Mouse (Mus musculus) forebrain, embryonic 13.5 days (tissue): ENCODE measurements around the gene Sult2b1. TPM values are rescaled to one million over a fixed set of nuclear protein-coding genes. Genes with fewer than 3 reads are reported as not detected.
A peak's percentile ranks its signal among the peaks of the same experiment; 100 is the strongest.

Experiments
- ATAC-seq: fragments of 200-750 bp; cut with Nextera tagmentation; 2 replicates; pipeline ENCODE4 v1.8.0; 2017
- H3K27ac ChIP-seq: fragments of 300-500 bp; sonication (generic); 2 replicates; pipeline ENCODE4 v1.5.1; 2015; ENCODE audit warnings: inconsistent platforms, mild to moderate bottlenecking, moderate library complexity
- H3K27me3 ChIP-seq: fragments of 300-500 bp; sonication (generic); 2 replicates; pipeline ENCODE4 v1.6.1; 2015; ENCODE audit warnings: mild to moderate bottlenecking, inconsistent platforms
- H3K36me3 ChIP-seq: fragments of 300-500 bp; sonication (generic); 2 replicates; pipeline ENCODE4 v1.6.1; 2015; ENCODE audit warnings: mild to moderate bottlenecking, inconsistent platforms; ENCODE audit not compliant: poor library complexity, severe bottlenecking
- H3K4me1 ChIP-seq: fragments of 300-500 bp; sonication (generic); 2 replicates; pipeline ENCODE4 v1.6.1; 2015; ENCODE audit warnings: inconsistent platforms
- H3K4me2 ChIP-seq: fragments of 300-500 bp; sonication (generic); 2 replicates; pipeline ENCODE4 v1.6.1; 2015; ENCODE audit warnings: inconsistent platforms, mild to moderate bottlenecking, moderate library complexity
- H3K4me3 ChIP-seq: fragments of 300-500 bp; sonication (generic); 2 replicates; pipeline ENCODE4 v1.5.1; 2015; ENCODE audit warnings: mild to moderate bottlenecking, inconsistent platforms
- H3K9ac ChIP-seq: fragments of 300-500 bp; sonication (generic); 2 replicates; pipeline ENCODE4 v1.6.1; 2015; ENCODE audit warnings: mild to moderate bottlenecking, inconsistent platforms
- H3K9me3 ChIP-seq: fragments of 300-500 bp; sonication (generic); replicated peaks from 2 replicates; pipeline ENCODE4 v1.6.1; 2016; ENCODE audit warnings: inconsistent platforms
- WGBS: fragments of 180-500 bp; shearing (Covaris S2); methylation state at CpG from one replicate; pipeline ENCODE4 v1.1.7; 2015; 5-methylcytosine and 5-hydroxymethylcytosine counted together
- polyA plus RNA-seq: library from polyadenylated mRNA; unstranded; fragments of >200 nt; fragmentation: Nextera tagmentation; extraction: Ambion mirVana; gene quantifications from 2 replicates; pipeline ENCODE4 v1.2.1, GENCODE M21; 2015

Sult2b1 gene
- polyA plus RNA-seq, 1 experiment from 2014 or later, result 4.4 TPM

DNA sequence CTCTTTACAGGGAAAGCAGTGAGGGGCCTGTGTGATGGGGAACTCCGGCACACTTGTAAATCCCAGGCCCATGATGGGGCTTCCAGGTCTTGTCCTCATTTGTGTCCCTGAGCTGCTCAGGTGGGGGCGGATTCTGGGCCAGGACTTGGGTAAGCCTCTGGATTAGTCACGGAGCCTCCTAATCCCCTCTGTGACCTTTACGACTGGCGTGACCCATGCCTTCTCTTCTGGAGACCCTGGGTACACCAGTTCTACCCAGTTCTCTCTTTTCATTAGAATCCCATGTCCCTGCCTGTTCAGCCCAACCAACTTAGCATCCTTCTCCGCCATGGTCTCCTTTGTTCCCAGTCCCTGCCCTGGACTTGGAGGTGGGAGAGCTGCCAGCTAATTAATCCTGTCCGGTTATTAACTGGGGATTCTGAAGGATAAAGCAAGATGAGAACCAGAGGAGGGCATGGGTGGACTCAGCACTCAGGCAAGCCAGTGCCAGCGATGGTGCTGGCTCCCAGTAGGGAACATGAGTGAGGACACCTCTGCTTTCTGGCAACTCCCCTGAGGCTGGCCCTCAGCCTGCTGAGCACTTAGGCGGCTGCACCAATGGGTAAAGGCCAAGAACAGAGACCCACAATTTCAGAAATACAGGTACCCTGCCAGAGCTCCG is 31.0 kb upstream of the Sult2b1 start:
- Histone ChIP-seq H3K4me3 (no peak overlapping the region), H3K9me3 (no peaks in the 10 kb centered on the region), H3K36me3 (peaks cover 25% of the 10 kb centered on the region), H3K9ac (peak overlapping the region; percentile 40; the same call in 1 of the 2 replicates), H3K27me3 (peaks cover 10% of the 10 kb centered on the region), H3K27ac (peak overlapping the region; percentile 61), H3K4me2 (peak overlapping the region; percentile 61), H3K4me1 (peaks cover 33% of the 10 kb centered on the region)
- ATAC-seq, result no peak
- 11% methylated on average over 10 of the region's 10 CpGs for WGBS

DNA sequence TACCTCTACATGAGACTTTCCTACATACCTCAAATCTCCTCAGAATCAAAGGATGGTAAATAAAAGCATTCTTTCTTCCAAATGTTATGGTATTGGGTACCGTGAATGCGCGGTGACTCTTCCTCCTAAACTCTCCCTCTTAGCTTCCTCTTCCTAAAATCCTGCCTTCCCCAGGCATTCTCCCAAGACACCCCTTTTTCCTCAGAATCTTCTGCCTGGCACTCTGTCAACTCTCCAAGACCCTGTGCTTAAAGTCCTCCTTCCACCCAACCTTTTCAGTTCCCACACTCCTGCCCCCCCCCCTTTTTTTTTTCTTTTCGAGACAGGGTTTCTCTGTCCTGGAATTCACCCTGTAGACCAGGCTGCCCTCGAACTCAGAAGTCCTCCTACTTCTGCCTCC is 30.4 kb upstream of the Sult2b1 start:
- Histone ChIP-seq H3K27me3 (peaks cover 8% of the 10 kb centered on the region), H3K9me3 (no peaks in the 10 kb centered on the region), H3K36me3 (peaks cover 31% of the 10 kb centered on the region), H3K4me2 (peak overlapping the region; percentile 61), H3K27ac (peak overlapping the region; percentile 61), H3K4me3 (peak overlapping the region; percentile 78), H3K4me1 (peaks cover 33% of the 10 kb centered on the region), H3K9ac (peak overlapping the region; percentile 40)
- WGBS, result 4% methylated on average over 5 of the region's 5 CpGs
- no peak for ATAC-seq

DNA sequence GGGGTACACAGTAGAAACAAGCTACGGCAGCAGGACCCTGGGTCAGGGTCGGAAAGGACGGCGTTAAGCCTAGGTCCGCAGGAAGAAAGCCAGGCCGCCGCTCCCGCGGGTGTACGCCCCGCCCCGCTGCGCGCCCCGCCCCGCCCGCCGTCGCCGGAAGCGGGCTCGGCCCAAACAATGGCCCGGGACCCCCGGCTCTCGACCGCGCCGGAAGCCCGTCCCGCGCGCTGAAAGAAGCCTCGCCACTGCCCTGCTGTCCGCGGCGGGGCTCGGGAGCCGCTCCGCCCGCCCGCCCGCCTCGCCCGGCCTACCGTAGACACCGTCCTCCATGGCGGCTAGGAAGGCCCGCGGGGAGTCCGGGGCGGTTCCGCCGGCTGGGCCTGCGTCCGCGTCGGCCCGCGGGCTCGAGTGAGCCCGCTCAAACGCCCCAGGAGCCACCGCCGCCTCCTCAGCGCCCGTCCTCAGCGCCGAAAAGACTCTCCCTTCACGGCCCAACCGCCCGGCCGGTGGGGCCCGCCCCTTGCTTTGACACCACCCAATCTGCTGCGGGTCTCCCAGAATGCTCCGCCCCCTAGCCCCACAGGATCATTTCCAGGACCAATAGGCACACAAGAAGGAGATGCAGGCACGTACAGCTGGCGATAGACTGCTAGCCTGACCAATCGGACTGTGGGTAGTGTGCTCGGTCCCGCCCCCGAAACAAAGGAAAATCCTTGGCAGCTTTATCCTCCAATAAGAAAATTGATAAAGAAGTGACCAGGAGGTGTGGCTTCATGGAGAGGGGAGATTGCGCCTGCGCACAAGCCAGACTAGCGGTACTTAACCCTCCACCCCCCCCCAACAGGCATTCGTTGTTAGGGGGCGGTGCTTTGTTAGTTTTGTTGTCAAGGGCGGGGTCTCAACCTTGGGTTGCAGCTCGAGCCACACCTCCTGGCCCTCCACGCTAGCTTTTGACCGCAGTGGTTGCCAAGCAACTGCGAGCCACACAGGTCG is 29.6 kb upstream of the Sult2b1 start, which contains the start of gene Cyth2:
TSS of gene Cyth2 (minus strand) at position 795 of the 993 bp plus-strand sequence.
- under 1% methylated on average over 56 of the region's 92 CpGs for WGBS
- peaks cover 7% of the 10 kb centered on the region; the same call in 1 of the 2 replicates for H3K27me3 ChIP-seq
- H3K9me3 ChIP-seq, result no peaks in the 10 kb centered on the region
- peak within 1 kb of the TSS; percentile 99 for H3K27ac ChIP-seq
- peak within 1 kb of the TSS; percentile 92 for H3K9ac ChIP-seq
- H3K4me2 ChIP-seq, result peak within 1 kb of the TSS; percentile 92
- H3K4me3 ChIP-seq, result peak within 1 kb of the TSS; percentile 78
- H3K4me1 ChIP-seq, result peaks cover 33% of the 10 kb centered on the region
- peak; percentile 98 for ATAC-seq
- H3K36me3 ChIP-seq, result peaks cover 39% of the 10 kb centered on the region

DNA sequence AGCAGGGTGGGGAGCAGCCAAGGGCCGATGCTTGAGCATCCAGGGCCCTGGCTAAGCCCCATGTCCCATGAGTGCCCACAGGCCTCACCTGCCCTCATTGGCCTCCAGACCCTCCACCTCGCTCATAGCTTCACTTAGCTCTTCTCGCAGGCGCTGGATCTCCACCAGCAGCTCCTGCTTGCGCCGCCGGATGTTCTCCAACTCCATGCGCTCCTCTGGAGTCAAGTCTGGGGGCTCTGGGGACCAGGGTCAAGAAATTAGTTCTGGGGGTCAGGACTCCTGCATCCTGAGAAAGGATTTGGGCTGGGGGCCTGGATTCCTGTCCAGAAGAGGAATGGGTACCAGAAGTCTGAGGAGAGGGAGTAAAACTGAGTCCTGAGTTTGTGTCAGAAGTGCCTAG is 28.5 kb upstream of the Sult2b1 start:
- 89% methylated on average over 8 of the region's 8 CpGs for WGBS

DNA sequence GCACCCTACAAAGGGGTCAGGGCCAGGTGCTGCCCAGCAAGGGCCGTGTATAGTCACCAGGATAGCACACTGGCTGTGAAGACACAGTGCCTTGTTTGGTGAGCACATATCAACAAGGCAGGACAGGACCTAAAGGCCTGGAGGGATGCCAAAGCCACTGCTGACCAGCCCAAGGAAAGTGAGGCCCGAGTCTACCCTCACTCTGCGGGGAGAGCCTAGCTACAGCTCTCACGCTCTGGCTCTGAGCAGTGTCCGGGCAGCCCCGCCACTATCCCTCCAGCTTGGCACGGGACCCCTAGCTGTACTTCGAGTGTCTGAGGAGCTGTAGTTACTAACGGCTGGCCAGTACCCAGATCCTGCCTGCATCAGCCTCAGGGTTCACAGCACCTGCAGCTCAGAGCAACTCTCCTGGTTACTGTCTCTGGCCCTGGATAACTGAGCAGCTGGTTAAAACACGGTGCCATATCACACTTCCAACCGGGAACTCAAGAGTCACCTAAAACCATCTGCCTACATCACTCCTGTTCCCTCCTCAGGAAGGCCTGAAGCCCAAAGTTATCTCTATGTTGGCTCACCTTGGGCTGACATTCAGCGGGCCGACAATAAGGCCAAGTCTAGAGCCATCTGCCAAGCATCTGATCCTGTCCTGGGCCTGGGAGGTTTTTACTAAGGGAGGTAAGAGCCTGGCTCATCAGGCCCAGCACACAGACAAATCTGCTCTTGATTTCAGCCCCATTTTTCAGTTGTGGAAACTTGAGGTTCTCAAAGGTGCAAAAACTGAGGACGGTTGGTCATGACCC is 25.0 kb upstream of the Sult2b1 start:
- peaks cover 76% of the 10 kb centered on the region for H3K36me3 ChIP-seq
- H3K4me3 ChIP-seq, result no peak overlapping the region
- H3K4me2 ChIP-seq, result no peak overlapping the region
- no peaks in the 10 kb centered on the region for H3K27me3 ChIP-seq
- ATAC-seq, result no peak
- H3K9ac ChIP-seq, result peak overlapping the region; percentile 22
- 90% methylated on average over 14 of the region's 14 CpGs for WGBS
- peak overlapping the region; percentile 25; the same call in 1 of the 2 replicates for H3K27ac ChIP-seq
- peaks cover 21% of the 10 kb centered on the region for H3K4me1 ChIP-seq
- no peaks in the 10 kb centered on the region for H3K9me3 ChIP-seq

More for the DNA sequence above, 28.5 kb upstream of the Sult2b1 start:
- peak overlapping the region; percentile 78 for H3K4me3 ChIP-seq
- peaks cover 36% of the 10 kb centered on the region for H3K4me1 ChIP-seq
- peak overlapping the region; percentile 92 for H3K9ac ChIP-seq
- H3K27ac ChIP-seq, result 0 out of 2 replicates have a peak overlapping the region, but pooled peaks have one; percentile 99
- no peak for ATAC-seq
- H3K4me2 ChIP-seq, result peak overlapping the region; percentile 92
- H3K27me3 ChIP-seq, result no peaks in the 10 kb centered on the region
- H3K36me3 ChIP-seq, result peaks cover 51% of the 10 kb centered on the region
- H3K9me3 ChIP-seq, result no peaks in the 10 kb centered on the region

DNA sequence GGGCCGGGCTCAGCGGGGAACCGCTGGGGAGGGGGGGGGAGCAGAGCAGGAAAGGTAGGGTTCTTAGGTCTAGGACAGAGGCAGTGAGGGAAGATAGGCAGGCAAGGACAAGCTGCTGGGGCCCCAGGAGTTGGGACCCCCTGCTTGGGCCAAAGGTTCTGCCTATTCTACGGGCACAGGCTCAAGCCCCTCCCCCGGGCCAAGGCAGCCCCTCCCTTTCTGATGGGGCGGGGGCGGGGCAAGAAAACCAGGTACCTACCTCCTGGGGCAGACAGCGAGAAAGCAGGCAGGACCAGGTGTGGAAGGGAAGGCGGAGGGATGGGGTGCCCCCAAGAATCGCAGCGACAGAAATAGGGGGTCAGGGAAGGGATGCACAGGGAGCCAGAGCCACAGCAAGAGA is 24.0 kb upstream of the Sult2b1 start:
- no peaks in the 10 kb centered on the region for H3K27me3 ChIP-seq
- peaks cover 84% of the 10 kb centered on the region for H3K36me3 ChIP-seq
- H3K4me1 ChIP-seq, result peaks cover 21% of the 10 kb centered on the region
- H3K9me3 ChIP-seq, result no peaks in the 10 kb centered on the region
- H3K27ac ChIP-seq, result no peak overlapping the region
- 43% methylated on average over 8 of the region's 11 CpGs for WGBS
- ATAC-seq, result no peak
- 0 out of 2 replicates have a peak overlapping the region, but pooled peaks have one; percentile 22 for H3K9ac ChIP-seq
- no peak overlapping the region for H3K4me2 ChIP-seq
- no peak overlapping the region for H3K4me3 ChIP-seq

DNA sequence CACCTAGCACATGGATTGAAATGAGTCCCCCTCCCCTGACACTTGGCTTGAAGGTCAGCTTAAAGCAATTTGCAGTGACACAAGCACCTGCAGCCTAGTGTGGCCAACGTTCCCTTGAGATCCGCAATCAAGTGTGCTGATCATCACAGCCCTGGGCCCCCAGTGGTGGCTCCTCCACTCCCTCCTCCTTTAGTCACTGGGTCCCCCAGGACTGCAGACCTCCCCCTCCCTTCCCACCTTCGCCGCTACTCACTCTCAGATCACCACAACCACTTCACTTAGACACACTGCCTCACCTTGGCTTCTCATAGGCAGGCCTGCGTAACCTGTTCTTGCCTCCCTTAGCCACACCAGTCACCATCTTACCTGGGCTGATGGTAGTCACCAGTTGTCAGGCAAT is 21.5 kb upstream of the Sult2b1 start:
- no peaks in the 10 kb centered on the region for H3K27me3 ChIP-seq
- no peak for ATAC-seq
- no peak overlapping the region for H3K9ac ChIP-seq
- H3K4me1 ChIP-seq, result peaks cover 5% of the 10 kb centered on the region; the same call in 1 of the 2 replicates
- H3K27ac ChIP-seq, result no peak overlapping the region
- H3K36me3 ChIP-seq, result peaks cover 87% of the 10 kb centered on the region
- 68% methylated on average over 5 of the region's 5 CpGs for WGBS
- no peak overlapping the region for H3K4me2 ChIP-seq
- H3K4me3 ChIP-seq, result no peak overlapping the region
- H3K9me3 ChIP-seq, result no peaks in the 10 kb centered on the region

DNA sequence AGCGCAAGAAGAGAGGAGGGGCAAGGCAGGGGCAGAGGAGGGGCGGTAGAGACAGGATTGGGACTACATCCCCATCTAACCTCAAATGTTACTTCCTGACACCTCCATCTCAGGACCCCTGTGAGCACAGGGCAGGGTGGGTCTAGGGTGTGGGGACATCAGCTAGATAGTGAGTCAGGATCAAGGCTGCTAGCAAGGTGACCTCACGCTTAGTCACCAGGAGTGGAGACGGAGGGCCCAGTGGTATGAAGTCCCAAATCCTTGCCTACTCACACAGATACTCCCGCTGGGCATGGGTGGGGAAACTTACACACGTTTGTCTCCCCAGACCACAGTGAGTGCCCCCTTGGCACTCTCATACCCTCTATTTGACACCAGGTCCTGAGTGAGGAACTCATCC is 18.1 kb upstream of the Sult2b1 start:
- no peak for ATAC-seq
- no peak overlapping the region for H3K4me3 ChIP-seq
- peaks cover 80% of the 10 kb centered on the region for H3K36me3 ChIP-seq
- H3K9me3 ChIP-seq, result no peaks in the 10 kb centered on the region
- WGBS, result 95% methylated on average over 6 of the region's 6 CpGs
- H3K27me3 ChIP-seq, result peaks cover 15% of the 10 kb centered on the region
- H3K4me2 ChIP-seq, result no peak overlapping the region
- H3K9ac ChIP-seq, result no peak overlapping the region
- H3K4me1 ChIP-seq, result peaks cover 19% of the 10 kb centered on the region
- no peak overlapping the region for H3K27ac ChIP-seq

DNA sequence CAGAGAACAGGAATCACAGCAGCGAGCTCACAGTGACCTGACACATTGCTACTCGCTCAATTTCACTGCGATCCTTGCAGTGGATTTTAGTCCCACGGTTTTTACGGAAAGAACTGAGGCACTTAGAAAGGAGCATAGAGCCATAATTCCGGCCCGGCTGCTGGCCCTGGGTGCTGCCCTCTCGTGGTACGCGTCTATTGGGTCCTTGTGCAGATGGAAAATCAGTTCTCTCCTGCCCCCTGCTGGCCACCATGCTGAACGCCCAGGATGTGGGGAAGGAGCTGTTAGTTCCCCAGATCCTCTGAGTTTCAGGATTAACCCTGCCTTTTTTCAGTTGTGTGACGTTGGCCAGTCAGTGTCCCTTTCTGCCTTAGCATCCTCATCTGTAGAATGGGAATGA is 16.9 kb upstream of the Sult2b1 start:
- Histone ChIP-seq H3K27ac (no peak overlapping the region), H3K4me1 (peaks cover 27% of the 10 kb centered on the region), H3K27me3 (peaks cover 26% of the 10 kb centered on the region), H3K4me3 (no peak overlapping the region), H3K9ac (no peak overlapping the region), H3K9me3 (no peaks in the 10 kb centered on the region), H3K36me3 (peaks cover 80% of the 10 kb centered on the region), H3K4me2 (no peak overlapping the region; the same call in 1 of the 2 replicates)
- 4% methylated on average over 12 of the region's 12 CpGs for WGBS
- ATAC-seq, result peak; percentile 55

DNA sequence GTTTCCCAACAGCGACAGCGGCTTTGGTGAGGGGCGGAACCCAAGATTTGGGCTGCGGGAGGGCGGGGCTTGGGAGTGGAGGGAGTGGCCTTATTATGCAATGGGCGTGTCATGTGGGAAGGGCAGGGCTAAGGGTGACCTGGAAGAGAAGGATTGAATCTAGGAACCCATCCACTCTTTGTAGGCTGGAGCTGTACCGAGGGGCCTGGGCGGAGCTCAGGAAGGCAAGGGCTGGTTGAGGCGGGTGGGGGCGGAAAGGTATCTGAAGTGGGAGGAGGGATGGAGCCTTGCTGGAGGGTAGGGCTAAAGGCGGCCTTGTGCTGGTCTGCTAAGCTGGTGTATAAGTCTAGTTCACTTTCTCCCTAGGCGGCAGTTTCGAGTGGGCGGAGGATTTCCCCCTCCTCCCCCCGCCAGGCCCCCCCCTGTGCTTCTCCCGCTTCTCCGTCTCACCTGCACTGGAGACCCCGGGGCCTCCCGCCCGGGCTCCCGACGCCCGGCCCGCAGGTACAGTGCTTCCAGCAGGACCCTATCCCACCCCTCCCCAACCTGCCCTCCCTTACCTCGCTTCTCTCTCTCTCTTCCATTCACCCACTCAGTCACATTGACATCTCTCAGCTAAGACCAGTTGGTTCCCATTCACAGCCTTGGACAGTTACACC is 16.2 kb upstream of the Sult2b1 start:
- Histone ChIP-seq H3K36me3 (peaks cover 80% of the 10 kb centered on the region), H3K4me3 (no peak overlapping the region), H3K27me3 (peaks cover 33% of the 10 kb centered on the region), H3K9ac (no peak overlapping the region), H3K4me1 (peaks cover 27% of the 10 kb centered on the region), H3K9me3 (no peaks in the 10 kb centered on the region), H3K4me2 (no peak overlapping the region; the same call in 1 of the 2 replicates), H3K27ac (no peak overlapping the region)
- WGBS, result 27% methylated on average over 20 of the region's 25 CpGs
- no peak for ATAC-seq

DNA sequence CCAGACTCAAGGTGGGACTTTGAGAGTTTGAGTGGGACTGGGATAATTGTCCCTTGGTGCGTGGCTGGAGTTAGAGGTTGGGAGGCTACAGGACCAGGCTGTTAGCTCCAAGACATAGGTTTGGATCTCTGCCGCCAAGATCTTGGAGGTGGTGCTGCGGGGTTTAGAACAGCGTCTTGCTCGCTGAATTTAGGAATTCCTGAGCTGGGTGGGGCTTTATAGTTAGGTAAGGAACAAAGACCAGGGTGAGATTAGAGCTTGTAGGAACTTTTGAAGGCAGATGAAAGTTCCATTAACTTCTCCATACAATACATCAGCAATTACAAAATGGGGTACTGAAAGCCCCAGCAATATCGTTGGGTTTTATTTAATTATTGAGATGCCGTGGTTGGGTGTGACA is 15.5 kb upstream of the Sult2b1 start:
- H3K4me3 ChIP-seq, result no peak overlapping the region
- WGBS, result 46% methylated on average over 7 of the region's 7 CpGs
- no peaks in the 10 kb centered on the region for H3K9me3 ChIP-seq
- H3K27me3 ChIP-seq, result peaks cover 39% of the 10 kb centered on the region
- H3K4me2 ChIP-seq, result no peak overlapping the region
- no peak overlapping the region for H3K9ac ChIP-seq
- peaks cover 83% of the 10 kb centered on the region for H3K36me3 ChIP-seq
- no peak overlapping the region for H3K27ac ChIP-seq
- ATAC-seq, result no peak
- peaks cover 27% of the 10 kb centered on the region for H3K4me1 ChIP-seq
